Mouse (Mus musculus) gastrocnemius, adult 2 months (tissue): ENCODE results near the gene Tnfaip2. TPM values are rescaled to one million over a fixed set of nuclear protein-coding genes. Genes with fewer than 3 reads are reported as not detected.

ENCODE experiments used
- DNase-seq: peaks from one replicate; pipeline ENCODE4 v3.0.0; 2022
- H3K27ac ChIP-seq: fragments of 200-600 bp; 2 replicates; pipeline ENCODE4 v1.8.1; 2022; ENCODE audit warnings: mild to moderate bottlenecking
- H3K4me3 ChIP-seq: fragments of 200-600 bp; 2 replicates; pipeline ENCODE4 v1.8.1; 2022; ENCODE audit warnings: mild to moderate bottlenecking, moderate library complexity
- CTCF ChIP-seq: fragments of 200-600 bp; IDR thresholded peaks from 2 replicates; pipeline ENCODE4 v1.8.1; 2022; ENCODE audit warnings: antibody characterized with exemption, mild to moderate bottlenecking, moderate library complexity
- intact Hi-C: fragments of 180-260 bp; cut with DNase I; formaldehyde crosslinking; loops from one replicate; pipeline ENCODE4 v1.15.1; 2025
- long read RNA-seq, 2 experiments: library from polyadenylated mRNA; stranded (forward); transcript quantifications; one replicate each; pipeline ENCODE4 v2.0.0; 2021
- total RNA-seq, 2 experiments: library from RNA; stranded (reverse); gene quantifications; 2 replicates each; pipeline ENCODE4 v1.2.3; 2021

Gene Tnfaip2
- total RNA-seq = 10 to 100 TPM; 29.1 to 54.8 TPM
- long read RNA-seq, experiment 1, transcript Tnfaip2-201 (12 exons, 3,762 nt) = major isoform, 36 of 56 reads
- long read RNA-seq, experiment 1, partial matches to known transcripts = 18 of 56 reads
- long read RNA-seq, experiment 1, other reads (novel, unspliced or antisense) = 2 of 56 reads
- long read RNA-seq, experiment 2, transcript Tnfaip2-201 (12 exons, 3,762 nt) = major isoform, 19 of 33 reads
- long read RNA-seq, experiment 2, partial matches to known transcripts = 8 of 33 reads
- long read RNA-seq, experiment 2, other reads (novel, unspliced or antisense) = 6 of 33 reads

DNA sequence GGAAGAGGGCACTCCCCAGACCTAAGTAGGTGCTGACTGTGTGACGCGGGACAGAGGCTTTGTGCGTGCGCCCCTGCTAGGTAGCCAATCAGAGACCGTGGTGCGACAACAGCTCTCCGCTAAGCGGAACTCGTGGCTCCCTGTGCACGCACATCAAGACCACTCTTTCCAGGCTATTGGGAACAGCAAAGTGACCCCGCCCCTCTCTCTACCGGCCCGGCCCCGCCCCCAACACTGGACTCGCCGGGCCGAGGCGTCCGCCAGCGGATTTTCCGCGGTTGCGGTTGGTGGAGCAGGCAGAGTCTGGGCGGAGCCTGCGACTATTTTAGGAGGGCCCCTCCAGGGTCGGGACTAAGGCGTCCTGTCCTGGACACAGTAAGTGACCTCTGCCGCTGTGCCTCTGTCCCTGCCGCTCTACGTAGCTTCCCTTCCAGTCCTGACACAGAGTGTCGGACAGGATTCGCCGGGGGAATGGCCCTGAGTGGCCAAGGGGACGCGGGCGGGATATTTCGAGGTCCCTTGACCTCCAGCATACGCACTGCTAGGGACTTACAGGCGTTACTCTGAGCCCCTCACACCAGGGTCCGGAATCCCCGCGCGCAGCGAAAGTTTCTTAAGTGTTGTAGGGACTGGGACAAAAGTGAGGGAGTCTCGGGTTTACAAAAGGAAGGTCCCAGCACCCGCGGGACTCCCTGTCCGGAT is at the start of gene Tnfaip2:
Gene Tnfaip2, plus strand, starts transcription at position 161 of the 702 bp plus-strand sequence.
- peak; percentile 94 for DNase-seq
- Histone ChIP-seq H3K27ac (peak within 1 kb of the TSS; percentile 95), H3K4me3 (peak within 1 kb of the TSS; percentile 76)
- TF ChIP-seq CTCF = no peak
- intact Hi-C loops = no loop called here

DNA sequence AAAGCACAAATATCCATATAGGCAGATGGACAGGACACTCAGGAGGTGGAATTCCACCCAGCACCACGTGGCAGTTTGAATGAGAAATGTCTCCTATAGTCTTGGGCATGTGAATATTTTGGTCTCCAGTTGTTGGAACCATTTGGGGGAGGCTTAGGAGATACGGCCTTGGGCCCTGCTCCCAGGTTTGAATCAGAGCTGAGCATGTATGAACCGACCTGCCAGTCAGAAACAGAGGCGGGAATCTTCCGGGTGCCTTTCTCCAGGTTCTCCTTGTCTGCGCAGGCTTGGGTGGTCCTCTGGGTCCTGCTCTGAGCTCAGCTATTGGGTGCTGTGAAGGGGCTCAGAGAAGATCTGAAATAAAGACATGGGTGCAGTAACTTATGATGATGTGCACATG is 48.3 kb upstream of the Tnfaip2 start:
- no peak overlapping the region for H3K27ac ChIP-seq
- TF ChIP-seq CTCF = no peak
- intact Hi-C loops = no loop called here
- no peak overlapping the region for H3K4me3 ChIP-seq
- DNase-seq = no peak

DNA sequence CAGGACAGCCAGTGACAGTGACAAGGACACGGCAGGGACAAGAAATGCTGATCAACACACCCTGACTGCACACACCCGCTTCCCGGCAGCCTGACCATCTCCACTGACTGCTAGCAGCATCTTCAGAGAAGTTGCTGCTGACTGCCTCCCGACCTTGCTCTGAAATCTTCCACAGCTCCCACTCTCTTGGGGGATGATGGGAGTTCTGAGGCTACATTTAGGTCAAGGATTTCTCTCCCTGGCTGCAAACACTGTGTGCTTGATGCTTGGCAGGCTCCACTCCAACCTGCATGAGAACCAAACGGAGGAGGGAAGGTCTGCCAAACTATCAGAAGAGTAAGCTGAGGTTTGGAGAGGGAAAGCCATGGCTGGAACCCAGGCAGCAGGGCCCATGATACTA is 45.3 kb upstream of the Tnfaip2 start:
- no peak for TF ChIP-seq CTCF
- Histone ChIP-seq H3K27ac (no peak overlapping the region), H3K4me3 (no peak overlapping the region)
- intact Hi-C loops = no loop called here
- no peak for DNase-seq

DNA sequence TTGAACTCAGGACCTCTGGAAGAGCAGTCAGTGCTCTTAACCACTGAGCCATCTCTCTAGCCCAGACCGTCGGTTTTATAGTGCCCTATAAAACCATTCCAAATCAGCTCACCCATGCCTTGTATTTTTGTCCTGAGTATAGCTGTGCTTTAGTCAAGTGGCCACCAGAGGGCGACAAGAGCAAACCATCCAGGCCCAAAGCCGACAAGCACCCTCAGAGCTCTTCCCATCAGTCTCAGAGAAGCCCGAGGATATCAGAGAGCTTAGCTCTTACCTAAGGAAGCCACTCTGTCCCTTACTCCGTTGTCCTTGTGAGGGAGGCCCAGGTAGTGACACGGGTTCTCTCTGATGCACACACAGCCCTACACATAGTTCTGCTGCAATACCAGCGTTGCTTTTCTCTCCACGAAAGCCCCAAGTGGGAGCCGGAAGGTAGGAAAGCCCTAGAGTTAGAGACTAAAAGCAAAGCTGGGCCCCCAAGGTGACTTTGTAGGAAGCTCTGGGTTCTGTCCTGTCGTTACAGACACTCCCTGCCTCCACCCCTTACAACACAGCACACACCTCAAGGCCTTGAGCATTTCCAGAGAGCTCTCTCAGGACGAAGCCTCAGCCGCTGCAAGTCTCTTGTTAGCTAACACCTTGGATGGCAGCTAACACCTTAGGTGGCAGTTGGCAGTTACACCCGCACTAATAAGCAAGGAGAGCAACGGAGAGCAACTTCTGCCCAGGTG is 40.6 kb upstream of the Tnfaip2 start:
- TF ChIP-seq CTCF = peak; percentile 91
- H3K27ac ChIP-seq = no peak overlapping the region
- intact Hi-C loops = loop anchor here (1.0 kb wide), 1 partner anchor 12 kb away; no protein-coding TSS in a partner anchor
- no peak overlapping the region; the same call in 1 of the 2 replicates for H3K4me3 ChIP-seq
- peak; percentile 82 for DNase-seq

DNA sequence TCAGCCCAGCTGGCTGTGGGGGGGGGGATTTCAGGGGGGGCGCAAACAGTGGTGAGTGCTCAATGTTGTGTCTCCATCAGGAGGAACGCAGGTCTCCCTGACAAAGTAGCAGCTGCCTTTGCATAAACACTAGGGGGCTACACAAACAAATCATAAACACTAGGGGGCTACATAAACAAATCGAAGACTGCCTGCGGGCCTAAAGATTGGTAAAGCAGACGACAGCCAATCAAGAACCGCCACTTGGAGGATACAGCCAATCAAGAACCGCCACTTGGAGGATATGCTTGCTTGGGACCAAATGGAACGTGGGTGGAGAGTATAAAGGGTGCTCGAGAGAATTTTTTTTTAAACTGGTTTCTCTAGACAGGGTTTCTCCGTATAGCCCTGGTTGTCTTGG is 37.4 kb upstream of the Tnfaip2 start:
- no peak for DNase-seq
- TF ChIP-seq CTCF = no peak
- H3K27ac ChIP-seq = no peak overlapping the region
- H3K4me3 ChIP-seq = no peak overlapping the region
- intact Hi-C loops = no loop called here

DNA sequence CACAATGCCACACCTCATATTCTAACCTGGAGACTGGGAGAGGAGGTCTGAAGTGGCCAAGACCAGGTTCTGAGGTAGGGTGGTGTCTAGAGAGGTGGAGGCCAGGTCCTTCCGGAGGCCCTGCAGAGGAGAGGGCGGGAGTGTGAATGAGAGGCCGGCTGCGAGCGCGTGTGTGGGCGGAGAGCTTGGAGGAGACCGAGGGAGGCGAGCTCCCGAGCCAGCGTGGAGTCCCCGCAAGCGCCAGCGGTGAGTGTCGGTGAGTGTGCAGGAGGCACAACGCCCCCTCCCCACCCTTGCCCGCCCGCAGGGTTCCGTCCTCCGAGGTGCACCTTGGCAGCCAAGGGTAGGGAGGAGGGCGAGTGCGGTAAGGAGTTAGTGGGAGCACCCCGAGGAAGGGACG is 35.6 kb upstream of the Tnfaip2 start, which contains the start of gene Lbhd2:
Gene Lbhd2, plus strand, starts transcription at position 188 of the 400 bp plus-strand sequence.
- DNase-seq = no peak
- H3K4me3 ChIP-seq = no peak within 1 kb of the TSS
- intact Hi-C loops = no loop called here

GRCm38 (mm10) chr12:111409583-111409982 is 32.7 kb upstream of the Tnfaip2 start:
- no peak for TF ChIP-seq CTCF
- H3K27ac ChIP-seq = no peak overlapping the region
- no peak overlapping the region for H3K4me3 ChIP-seq
- intact Hi-C loops = no loop called here
- DNase-seq = no peak

More for the DNA sequence above, 35.6 kb upstream of the Tnfaip2 start, which contains the start of gene Lbhd2:
- no peak for TF ChIP-seq CTCF
- no peak within 1 kb of the TSS for H3K27ac ChIP-seq

GRCm38 (mm10) chr12:111411631-111412355 is 30.5 kb upstream of the Tnfaip2 start:
- no peak for DNase-seq
- H3K4me3 ChIP-seq = no peak overlapping the region
- TF ChIP-seq CTCF = no peak
- intact Hi-C loops = loop anchor here (5.0 kb wide), 1 partner anchor 139 kb away; the partner anchor contains the start of gene Amn
- no peak overlapping the region for H3K27ac ChIP-seq

DNA sequence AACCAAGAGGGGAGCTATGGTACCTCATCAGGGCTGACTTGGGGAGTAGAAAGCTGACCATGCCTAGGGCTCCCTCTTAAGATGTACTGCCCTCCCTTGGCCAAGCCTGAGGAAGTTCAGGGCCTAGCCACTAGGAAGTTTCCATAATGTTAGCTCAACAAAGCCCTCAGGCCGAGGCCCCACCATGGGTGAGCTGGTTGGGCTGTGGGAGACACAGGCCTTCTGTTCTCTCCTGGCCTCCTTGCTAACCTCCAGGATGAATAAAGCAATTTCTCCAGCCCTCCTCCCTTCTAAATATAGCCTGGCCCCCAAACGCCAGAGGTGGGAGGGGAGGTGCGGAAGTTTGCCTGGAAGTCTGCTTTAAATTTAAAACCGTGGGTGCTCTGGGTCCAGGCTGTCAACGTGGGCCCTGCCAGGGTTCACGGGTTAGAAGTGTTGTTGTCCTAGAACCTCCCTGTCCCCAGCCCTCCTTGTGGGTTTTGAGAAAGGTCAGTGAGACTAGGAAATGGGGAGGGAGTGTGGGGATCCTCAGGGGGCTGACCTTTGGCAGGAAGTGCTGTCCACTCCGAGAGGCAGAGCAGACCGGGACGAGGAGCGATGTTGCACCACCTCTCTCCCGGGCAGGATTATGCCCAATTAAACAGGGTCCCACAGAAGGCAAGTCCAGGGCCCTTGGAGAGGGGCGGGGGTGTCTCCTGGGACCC is 29.5 kb upstream of the Tnfaip2 start:
- intact Hi-C loops = loop anchor here (1.0 to 5.0 kb wide), 2 partner anchors 11 to 140 kb away; partner anchors contain the start of gene Amn
- no peak for DNase-seq
- peak; percentile 9; the same call in 1 of the 2 replicates for TF ChIP-seq CTCF
- Histone ChIP-seq H3K4me3 (peak overlapping the region; percentile 65), H3K27ac (peak overlapping the region; percentile 79)

DNA sequence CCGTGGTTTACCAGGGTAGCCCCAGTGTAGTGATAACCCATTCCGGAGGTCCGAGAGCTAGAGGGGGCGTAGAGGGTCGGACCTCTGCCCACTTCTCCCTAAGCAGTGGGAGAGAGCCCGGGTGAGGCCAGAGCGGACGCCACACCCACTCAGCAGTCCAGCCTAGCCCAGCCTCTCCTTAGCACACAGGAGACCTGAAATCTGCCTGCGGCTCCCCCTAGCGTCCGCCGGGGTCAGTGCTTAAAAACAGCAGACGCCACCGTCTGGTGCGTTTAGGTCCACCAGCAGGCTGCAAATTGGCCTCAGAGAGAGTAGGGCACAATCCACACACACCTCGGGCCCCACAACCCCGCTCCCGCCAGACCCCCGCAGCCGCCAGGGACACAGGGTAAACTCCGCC is 29.0 kb upstream of the Tnfaip2 start:
- H3K4me3 ChIP-seq = peak overlapping the region; percentile 65
- peak overlapping the region; percentile 79 for H3K27ac ChIP-seq
- TF ChIP-seq CTCF = no peak; the same call in 1 of the 2 replicates
- intact Hi-C loops = loop anchor here (1.0 to 5.0 kb wide), 2 partner anchors 12 to 141 kb away; partner anchors contain the start of gene Amn
- DNase-seq = peak; percentile 94
